Mouse (Mus musculus): ENCODE results near the gene Olfr1277.

Olfr1277 gene

GRCm38 (mm10) chr2:111274006-111274405 is at the start of gene Olfr1277:
TSS of gene Olfr1277 (minus strand) at chr2:111274106.
- DNase-seq: no peak

- DNase-seq: no peak
Observed at GRCm38 (mm10) chr2:111313717-111314116, 39.8 kb upstream of the Olfr1277 start, which contains the start of gene Olfr1280. TSS of gene Olfr1280 (plus strand) at chr2:111314017.

- no peak for DNase-seq
Observed at GRCm38 (mm10) chr2:111300374-111300773, 26.5 kb upstream of the Olfr1277 start, which contains the start of gene Olfr1279. TSS of gene Olfr1279 (plus strand) at chr2:111300635.

GRCm38 (mm10) chr2:111298541-111298940 is 24.6 kb upstream of the Olfr1277 start:
- no peak for DNase-seq

- DNase-seq: no peak
Observed at GRCm38 (mm10) chr2:111289836-111290235, 15.9 kb upstream of the Olfr1277 start, which contains the start of gene Olfr1278. TSS of gene Olfr1278 (plus strand) at chr2:111290136.

GRCm38 (mm10) chr2:111254216-111254615 is 19.7 kb downstream of the Olfr1277 start, which contains the start of gene Olfr1276:
TSS of gene Olfr1276 (plus strand) at chr2:111254516.
- no peak for DNase-seq

- no peak for DNase-seq
Observed at GRCm38 (mm10) chr2:111235186-111235585, 38.7 kb downstream of the Olfr1277 start, which contains the start of gene Olfr1275. TSS of gene Olfr1275 (minus strand) at chr2:111235286.

- DNase-seq: no peak
Observed at GRCm38 (mm10) chr2:111229502-111229901, 44.4 kb downstream of the Olfr1277 start, which contains the start of gene 4930430A15Rik. TSS of gene 4930430A15Rik (minus strand) at chr2:111229602.
